Mouse (Mus musculus): ENCODE results near the gene Lrrc4. TPM values are rescaled to one million over a fixed set of nuclear protein-coding genes. Genes with fewer than 3 reads are reported as not detected.

Gene Lrrc4
- 0.71 and 0.87 TPM in 2 replicates for polyA plus RNA-seq (2016; fragmentation: Nextera tagmentation; extraction: Ambion mirVana)

DNA sequence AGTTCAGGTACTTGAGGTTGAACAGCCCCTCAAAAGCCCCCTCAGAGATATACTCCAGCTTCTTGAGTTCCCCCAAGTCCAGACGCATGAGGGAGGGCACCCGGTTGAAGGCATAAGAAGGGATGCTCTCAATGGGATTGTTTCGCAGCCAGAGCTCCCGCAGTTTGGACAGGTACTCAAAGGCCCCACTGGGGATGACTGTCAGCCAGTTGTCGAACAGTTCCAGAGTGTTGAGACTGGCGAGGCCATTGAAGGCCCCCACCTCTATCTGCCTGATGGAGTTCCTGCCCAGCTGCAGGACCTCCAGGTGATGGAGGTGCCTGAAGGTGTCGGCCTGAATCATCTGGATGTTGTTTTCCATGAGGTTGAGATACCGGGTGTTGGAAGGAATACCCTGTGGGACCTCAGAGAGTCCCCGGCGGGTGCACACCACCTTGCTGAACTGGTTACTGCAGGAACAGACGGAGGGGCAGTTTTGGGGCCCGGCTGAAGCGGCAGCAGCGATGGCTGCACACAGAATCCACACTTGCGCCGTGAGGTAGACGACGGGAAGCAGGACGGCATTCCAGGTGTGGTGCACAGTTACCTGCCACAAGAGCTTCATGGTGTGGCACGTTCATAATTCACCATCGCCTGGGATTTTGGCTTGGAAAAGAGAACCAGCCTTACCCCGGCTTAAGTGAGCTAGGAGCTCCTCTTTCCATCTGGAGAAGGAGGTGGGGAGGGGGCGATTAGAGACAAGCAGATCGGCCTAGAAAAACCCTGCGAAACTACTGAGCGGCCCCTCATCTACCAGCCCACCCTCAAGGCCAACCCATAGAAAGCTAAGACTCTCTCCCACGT lies at the start of gene Lrrc4:
Lrrc4 (minus strand) TSS at position 737 of the 843 bp plus-strand sequence.
- peak within 1 kb of the TSS; percentile 63 for H3K4me3 ChIP-seq
- H3K27ac ChIP-seq = 0 out of 2 replicates have a peak within 1 kb of the TSS, but pooled peaks have one; percentile 23
- WGBS = 23% methylated on average over 27 of the region's 27 CpGs
- H3K4me1 ChIP-seq = peaks cover 16% of the 10 kb centered on the region
- H3K27me3 ChIP-seq = peaks cover 47% of the 10 kb centered on the region
- no peaks in the 10 kb centered on the region for H3K9me3 ChIP-seq
- peak within 1 kb of the TSS; percentile 99 for H3K4me2 ChIP-seq (replicated peaks)
- no peaks in the 10 kb centered on the region for H3K36me3 ChIP-seq
- peak within 1 kb of the TSS; percentile 63 for H3K9ac ChIP-seq
- ATAC-seq (ENCODE audit: insufficient number of reproducible peaks, insufficient read depth, low FRiP score, low TSS enrichment) = no peak

- H3K4me2 ChIP-seq (replicated peaks) = no peak overlapping the region
- H3K4me1 ChIP-seq = peaks cover 7% of the 10 kb centered on the region; the same call in 1 of the 2 replicates
- no peaks in the 10 kb centered on the region for H3K9me3 ChIP-seq
- H3K4me3 ChIP-seq = no peak overlapping the region
- H3K27me3 ChIP-seq = no peaks in the 10 kb centered on the region
- peaks cover 33% of the 10 kb centered on the region for H3K36me3 ChIP-seq
- ATAC-seq (ENCODE audit: insufficient number of reproducible peaks, insufficient read depth, low FRiP score, low TSS enrichment) = no peak
- WGBS = 85% methylated on average over 4 of the region's 4 CpGs
- no peak overlapping the region for H3K27ac ChIP-seq
- no peak overlapping the region for H3K9ac ChIP-seq
Observed at GRCm38 (mm10) chr6:28880909-28881308, 49.4 kb upstream of the Lrrc4 start.

DNA sequence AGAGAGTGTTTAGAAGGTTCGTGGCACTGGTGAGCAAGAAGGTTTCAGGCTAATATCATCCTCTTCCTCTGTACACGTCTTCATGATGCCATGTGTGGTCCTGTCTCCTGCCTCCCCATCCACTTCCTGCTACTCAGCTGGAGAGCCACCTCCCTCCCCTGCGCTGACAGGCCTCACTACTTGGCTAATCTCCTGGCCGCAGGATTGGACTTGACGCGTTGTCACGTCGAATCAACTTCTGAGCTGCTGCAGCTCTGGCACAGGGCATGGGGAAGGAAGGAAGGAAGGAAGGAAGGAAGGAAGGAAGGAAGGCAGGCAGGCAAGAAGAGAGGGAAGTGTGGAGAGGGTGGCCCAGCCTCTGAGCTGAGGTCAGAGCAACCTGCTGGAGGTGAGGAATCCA lies 47.8 kb upstream of the Lrrc4 start:
- WGBS = 73% methylated on average over 8 of the region's 8 CpGs
- H3K9ac ChIP-seq = no peak overlapping the region
- no peaks in the 10 kb centered on the region for H3K9me3 ChIP-seq
- peaks cover 7% of the 10 kb centered on the region; the same call in 1 of the 2 replicates for H3K4me1 ChIP-seq
- H3K36me3 ChIP-seq = peaks cover 17% of the 10 kb centered on the region
- H3K4me2 ChIP-seq (replicated peaks) = no peak overlapping the region
- no peak overlapping the region for H3K4me3 ChIP-seq
- H3K27ac ChIP-seq = no peak overlapping the region
- ATAC-seq (ENCODE audit: insufficient number of reproducible peaks, insufficient read depth, low FRiP score, low TSS enrichment) = no peak
- H3K27me3 ChIP-seq = no peaks in the 10 kb centered on the region

GRCm38 (mm10) chr6:28877945-28878666 lies 46.6 kb upstream of the Lrrc4 start:
- 21% methylated on average over 7 of the region's 7 CpGs for WGBS
- Histone ChIP-seq H3K9me3 (no peaks in the 10 kb centered on the region), H3K4me1 (peaks cover 7% of the 10 kb centered on the region; the same call in 1 of the 2 replicates), H3K4me3 (no peak overlapping the region), H3K4me2 (replicated peaks) (no peak overlapping the region), H3K27me3 (no peaks in the 10 kb centered on the region), H3K27ac (no peak overlapping the region), H3K9ac (no peak overlapping the region), H3K36me3 (peaks cover 10% of the 10 kb centered on the region)
- ATAC-seq (ENCODE audit: insufficient number of reproducible peaks, insufficient read depth, low FRiP score, low TSS enrichment) = 0 out of 2 replicates have a peak, but pooled peaks have one; percentile 67

DNA sequence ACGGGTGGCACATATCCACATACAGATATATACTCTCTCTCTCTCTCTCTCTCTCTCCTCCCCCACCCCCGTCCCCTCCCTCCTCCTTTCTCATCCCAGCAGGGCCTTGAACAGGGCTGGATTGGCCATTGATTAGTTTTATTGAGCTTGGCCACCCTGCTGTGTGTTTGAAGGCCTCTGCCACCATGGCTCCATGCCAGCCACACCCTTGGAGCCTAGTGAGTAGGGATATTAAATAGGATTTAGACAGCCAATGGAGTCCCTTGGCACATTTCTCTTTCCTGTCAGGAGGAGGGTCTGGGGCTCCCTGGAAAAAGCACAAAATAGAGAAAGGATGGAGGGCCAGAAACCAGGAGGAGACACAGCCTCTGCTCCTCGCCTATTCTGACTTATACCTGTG lies 44.9 kb upstream of the Lrrc4 start:
- peaks cover 7% of the 10 kb centered on the region; the same call in 1 of the 2 replicates for H3K4me1 ChIP-seq
- H3K9ac ChIP-seq = no peak overlapping the region
- H3K9me3 ChIP-seq = no peaks in the 10 kb centered on the region
- no peak overlapping the region for H3K4me3 ChIP-seq
- H3K4me2 ChIP-seq (replicated peaks) = no peak overlapping the region
- peaks cover 6% of the 10 kb centered on the region; the same call in 1 of the 2 replicates for H3K36me3 ChIP-seq
- no peak overlapping the region for H3K27ac ChIP-seq
- no peak for ATAC-seq (ENCODE audit: insufficient number of reproducible peaks, insufficient read depth, low FRiP score, low TSS enrichment)
- 53% methylated on average over 3 of the region's 3 CpGs for WGBS
- no peaks in the 10 kb centered on the region for H3K27me3 ChIP-seq

- H3K4me3 ChIP-seq = no peak overlapping the region
- H3K9ac ChIP-seq = no peak overlapping the region
- no peak overlapping the region for H3K4me2 ChIP-seq (replicated peaks)
- peaks cover 7% of the 10 kb centered on the region; the same call in 1 of the 2 replicates for H3K4me1 ChIP-seq
- no peak for ATAC-seq (ENCODE audit: insufficient number of reproducible peaks, insufficient read depth, low FRiP score, low TSS enrichment)
- no peaks in the 10 kb centered on the region for H3K27me3 ChIP-seq
- peaks cover 2% of the 10 kb centered on the region; the same call in 1 of the 2 replicates for H3K36me3 ChIP-seq
- WGBS = 82% methylated on average over 1 of the region's 1 CpGs
- H3K9me3 ChIP-seq = no peaks in the 10 kb centered on the region
- H3K27ac ChIP-seq = no peak overlapping the region
Observed at GRCm38 (mm10) chr6:28875333-28875732, 43.8 kb upstream of the Lrrc4 start.

DNA sequence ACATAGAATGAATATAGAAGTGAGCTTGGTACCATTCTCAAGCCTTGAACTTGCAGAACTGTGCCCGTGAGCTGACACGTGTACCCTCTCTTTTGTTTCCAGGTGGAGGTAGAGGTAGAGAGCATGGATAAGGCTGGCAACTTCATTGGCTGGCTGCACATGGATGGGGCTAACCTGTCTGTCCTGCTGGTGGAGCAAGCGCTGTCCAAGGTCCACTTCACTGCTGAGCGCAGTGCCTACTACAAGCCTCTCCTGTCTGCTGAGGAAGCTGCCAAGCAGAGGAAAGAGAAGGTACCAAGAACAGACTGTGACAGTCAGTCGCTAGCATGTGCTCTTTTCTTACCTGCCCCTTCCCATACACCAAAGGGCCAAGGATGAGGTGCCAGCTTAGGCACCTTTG lies 43.2 kb upstream of the Lrrc4 start:
- no peak for ATAC-seq (ENCODE audit: insufficient number of reproducible peaks, insufficient read depth, low FRiP score, low TSS enrichment)
- Histone ChIP-seq H3K9ac (no peak overlapping the region), H3K4me1 (peaks cover 7% of the 10 kb centered on the region; the same call in 1 of the 2 replicates), H3K9me3 (no peaks in the 10 kb centered on the region), H3K4me3 (no peak overlapping the region), H3K27ac (no peak overlapping the region), H3K4me2 (replicated peaks) (no peak overlapping the region), H3K36me3 (no peaks in the 10 kb centered on the region), H3K27me3 (no peaks in the 10 kb centered on the region)
- 92% methylated on average over 5 of the region's 5 CpGs for WGBS

GRCm38 (mm10) chr6:28874053-28874452 lies 42.5 kb upstream of the Lrrc4 start:
- Histone ChIP-seq H3K9ac (no peak overlapping the region), H3K36me3 (no peaks in the 10 kb centered on the region), H3K27ac (no peak overlapping the region), H3K27me3 (no peaks in the 10 kb centered on the region), H3K4me1 (peaks cover 7% of the 10 kb centered on the region; the same call in 1 of the 2 replicates), H3K4me2 (replicated peaks) (no peak overlapping the region), H3K4me3 (no peak overlapping the region), H3K9me3 (no peaks in the 10 kb centered on the region)
- WGBS = 82% methylated on average over 11 of the region's 11 CpGs
- ATAC-seq (ENCODE audit: insufficient number of reproducible peaks, insufficient read depth, low FRiP score, low TSS enrichment) = no peak

DNA sequence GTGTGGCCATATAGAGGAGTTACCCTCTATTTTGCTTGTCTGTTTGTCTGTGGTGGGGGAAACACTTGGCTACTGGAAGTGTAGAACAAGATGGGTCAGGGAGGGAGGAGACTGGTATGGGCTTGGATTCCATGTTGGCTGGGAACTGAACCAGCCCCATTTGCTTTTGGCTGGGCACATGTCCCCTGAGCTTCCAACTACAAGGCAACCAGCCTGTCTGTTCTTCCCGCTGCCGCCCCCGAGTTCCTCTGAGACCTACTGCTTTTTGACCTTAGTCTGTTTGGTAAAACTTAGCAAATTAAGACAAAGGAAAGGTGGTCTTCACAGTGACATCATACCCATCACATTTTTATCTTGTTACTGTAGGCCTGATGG lies 40.9 kb upstream of the Lrrc4 start:
- Histone ChIP-seq H3K4me3 (no peak overlapping the region), H3K27me3 (no peaks in the 10 kb centered on the region), H3K9ac (no peak overlapping the region), H3K36me3 (no peaks in the 10 kb centered on the region), H3K9me3 (no peaks in the 10 kb centered on the region), H3K27ac (no peak overlapping the region), H3K4me2 (replicated peaks) (no peak overlapping the region), H3K4me1 (peaks cover 4% of the 10 kb centered on the region; the same call in 1 of the 2 replicates)
- 93% methylated on average over 3 of the region's 3 CpGs for WGBS
- no peak for ATAC-seq (ENCODE audit: insufficient number of reproducible peaks, insufficient read depth, low FRiP score, low TSS enrichment)

DNA sequence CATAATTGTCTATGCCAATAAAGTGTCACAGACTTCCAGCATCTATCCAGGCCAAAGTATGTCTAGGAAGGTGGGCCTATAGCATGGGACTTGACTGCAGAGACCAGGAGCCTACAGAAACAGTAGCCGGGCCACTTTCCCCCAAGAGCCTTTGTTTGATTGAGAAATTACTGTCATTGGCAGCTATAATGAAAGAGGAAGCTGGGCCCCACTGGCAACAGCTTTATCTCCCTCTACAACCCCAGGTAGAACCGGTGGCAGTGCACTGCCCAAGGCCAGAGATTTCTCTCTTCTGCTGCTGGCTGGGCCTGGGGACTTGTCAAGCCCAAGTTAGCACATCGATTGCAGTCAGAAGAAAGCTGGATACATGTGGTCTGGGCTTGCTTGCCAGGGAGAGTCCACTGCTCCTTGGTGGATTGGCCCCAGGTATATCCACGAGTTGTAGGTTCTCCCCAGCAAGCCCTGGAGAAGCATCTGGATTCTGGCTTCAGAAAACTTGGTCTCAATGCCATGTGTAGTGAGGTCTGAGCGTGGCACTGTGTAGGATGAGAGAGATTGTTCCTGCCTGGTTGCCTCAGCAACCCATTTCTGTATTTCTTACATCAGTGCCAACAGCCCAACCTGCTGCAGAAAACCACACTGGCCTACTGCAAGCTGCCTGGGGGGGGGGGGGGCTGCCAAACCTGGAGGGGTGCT lies 40.3 kb upstream of the Lrrc4 start:
- no peak overlapping the region for H3K9ac ChIP-seq
- no peak for ATAC-seq (ENCODE audit: insufficient number of reproducible peaks, insufficient read depth, low FRiP score, low TSS enrichment)
- no peaks in the 10 kb centered on the region for H3K9me3 ChIP-seq
- H3K36me3 ChIP-seq = no peaks in the 10 kb centered on the region
- H3K4me3 ChIP-seq = no peak overlapping the region
- H3K4me2 ChIP-seq (replicated peaks) = no peak overlapping the region
- 84% methylated on average over 5 of the region's 5 CpGs for WGBS
- H3K27ac ChIP-seq = no peak overlapping the region
- H3K27me3 ChIP-seq = no peaks in the 10 kb centered on the region
- H3K4me1 ChIP-seq = peaks cover 9% of the 10 kb centered on the region; the same call in 1 of the 2 replicates

GRCm38 (mm10) chr6:28867516-28868251 lies 36.1 kb upstream of the Lrrc4 start:
- no peak for ATAC-seq (ENCODE audit: insufficient number of reproducible peaks, insufficient read depth, low FRiP score, low TSS enrichment)
- Histone ChIP-seq H3K4me1 (peaks cover 13% of the 10 kb centered on the region; the same call in 1 of the 2 replicates), H3K9ac (no peak overlapping the region), H3K9me3 (no peaks in the 10 kb centered on the region), H3K27me3 (no peaks in the 10 kb centered on the region), H3K4me2 (replicated peaks) (no peak overlapping the region), H3K4me3 (no peak overlapping the region), H3K27ac (no peak overlapping the region), H3K36me3 (no peaks in the 10 kb centered on the region)
- 42% methylated on average over 2 of the region's 2 CpGs for WGBS

Data from embryonic facial prominence, embryonic 12.5 days (tissue).